Comparison of ENCODE assay signal across 8 mouse cellular contexts in genomic region chr11:83424681-83425080, GRCm38 (mm10). TPM values are rescaled to one million over a fixed set of nuclear protein-coding genes. Genes with fewer than 3 reads are reported as not detected.
DNase-seq lines count a peak whose midpoint lies in the region; ATAC-seq lines count a peak whose summit lies in the region.

No protein-coding gene starts in this region.

- H3K36me3 ChIP-seq in forebrain, embryonic 16.5 days (ENCODE audit: control insufficient read depth, insufficient read depth): no peaks in the 10 kb centered on the region
- H3K36me3 ChIP-seq in intestine, embryonic 15.5 days: no peaks in the 10 kb centered on the region
- H3K36me3 ChIP-seq in liver, embryonic 11.5 days (ENCODE audit: control insufficient read depth, insufficient read depth, low read length): no peaks in the 10 kb centered on the region

- DNase-seq in ovary, postnatal 14 days (ENCODE audit: low spot score): peak; percentile 69
- no peak for DNase-seq in ovary, postnatal 10 days (ENCODE audit: low spot score)
- peak; percentile 65 for DNase-seq in cerebellum, adult 11-12 months
- peak; percentile 74 for DNase-seq in liver, embryonic 11.5 days (ENCODE audit: low spot score)
- peak; percentile 84 for DNase-seq in neural tube, embryonic 10.5 days (ENCODE audit: extremely low spot score, low spot score)
- peak; percentile 49 for DNase-seq in testis, postnatal 14 days (ENCODE audit: low spot score)

- peak; percentile 81 for ATAC-seq in forebrain, embryonic 16.5 days
- ATAC-seq in intestine, embryonic 15.5 days: 0 out of 2 replicates have a peak, but pooled peaks have one; percentile 19
- ATAC-seq in liver, embryonic 11.5 days (replicated peaks; ENCODE audit: low FRiP score): 0 out of 2 replicates have a peak, but pooled peaks have one; percentile 30

- no peak overlapping the region for H3K4me3 ChIP-seq in forebrain, embryonic 16.5 days (replicated peaks; ENCODE audit: low read length)
- H3K4me3 ChIP-seq in intestine, embryonic 15.5 days (replicated peaks): no peak overlapping the region
- no peak overlapping the region for H3K4me3 ChIP-seq in liver, embryonic 11.5 days (ENCODE audit: low read depth, low read length)

- no peak overlapping the region for H3K9ac ChIP-seq in forebrain, embryonic 16.5 days (replicated peaks; ENCODE audit: low read depth, low read length)
- H3K9ac ChIP-seq in intestine, embryonic 15.5 days: no peak overlapping the region
- no peak overlapping the region for H3K9ac ChIP-seq in liver, embryonic 11.5 days (ENCODE audit: low read depth, low read length)

- no peak overlapping the region for H3K4me2 ChIP-seq in forebrain, embryonic 16.5 days (ENCODE audit: low read length)
- no peak overlapping the region for H3K4me2 ChIP-seq in intestine, embryonic 15.5 days (replicated peaks)
- no peak overlapping the region for H3K4me2 ChIP-seq in liver, embryonic 11.5 days

- no peaks in the 10 kb centered on the region for H3K4me1 ChIP-seq in forebrain, embryonic 16.5 days (replicated peaks; ENCODE audit: control insufficient read depth, insufficient read depth, low read length)
- no peaks in the 10 kb centered on the region for H3K4me1 ChIP-seq in intestine, embryonic 15.5 days (replicated peaks)
- no peaks in the 10 kb centered on the region; the same call in 1 of the 2 replicates for H3K4me1 ChIP-seq in liver, embryonic 11.5 days (replicated peaks; ENCODE audit: control insufficient read depth, insufficient read depth, low read length)

- peaks cover 8% of the 10 kb centered on the region for H3K27me3 ChIP-seq in forebrain, embryonic 16.5 days (replicated peaks; ENCODE audit: control insufficient read depth, insufficient read depth, low read length)
- H3K27me3 ChIP-seq in intestine, embryonic 15.5 days (replicated peaks): peaks cover 33% of the 10 kb centered on the region
- peaks cover 40% of the 10 kb centered on the region for H3K27me3 ChIP-seq in liver, embryonic 11.5 days (replicated peaks; ENCODE audit: control insufficient read depth, insufficient read depth, low read length)

- no peaks in the 10 kb centered on the region for H3K9me3 ChIP-seq in forebrain, embryonic 16.5 days (ENCODE audit: control insufficient read depth, low read length)
- no peaks in the 10 kb centered on the region for H3K9me3 ChIP-seq in intestine, embryonic 15.5 days
- no peaks in the 10 kb centered on the region for H3K9me3 ChIP-seq in liver, embryonic 11.5 days (ENCODE audit: control insufficient read depth, low read length)

- 4% methylated on average over 8 of the region's 8 CpGs for WGBS in forebrain, embryonic 16.5 days
- 9% methylated on average over 8 of the region's 8 CpGs for WGBS in intestine, embryonic 15.5 days
- 9% methylated on average over 8 of the region's 8 CpGs for WGBS in liver, embryonic 11.5 days

- H3K27ac ChIP-seq in forebrain, embryonic 16.5 days (ENCODE audit: low read length): no peak overlapping the region
- no peak overlapping the region for H3K27ac ChIP-seq in intestine, embryonic 15.5 days
- H3K27ac ChIP-seq in liver, embryonic 11.5 days (ENCODE audit: low read depth, low read length): no peak overlapping the region

RNA-seq across cellular contexts. Expression of gene Gas2l2, which starts 4.6 kb away (rescaled TPM):
- polyA plus RNA-seq in forebrain, embryonic 16.5 days (2015; fragmentation: Nextera tagmentation; extraction: Ambion mirVana): 0.39 and 0.81 TPM in 2 replicates
- 0.13 TPM in 1 of 2 replicates, not detected in the other for polyA plus RNA-seq in intestine, embryonic 15.5 days (2015; fragmentation: Nextera tagmentation; extraction: Ambion mirVana)
- not detected in 2 replicates for polyA plus RNA-seq in liver, embryonic 11.5 days (2014; fragmentation: Nextera tagmentation; extraction: Ambion mirVana)

RNA-seq across cellular contexts. Expression of gene 1700020L24Rik, which starts 12.8 kb away (rescaled TPM):
- 0.26 and 1.0 TPM in 2 replicates for polyA plus RNA-seq in forebrain, embryonic 16.5 days (2015; fragmentation: Nextera tagmentation; extraction: Ambion mirVana)
- 0.76 and 0.87 TPM in 2 replicates for polyA plus RNA-seq in intestine, embryonic 15.5 days (2015; fragmentation: Nextera tagmentation; extraction: Ambion mirVana)
- 0.49 and 0.82 TPM in 2 replicates for polyA plus RNA-seq in liver, embryonic 11.5 days (2014; fragmentation: Nextera tagmentation; extraction: Ambion mirVana)

RNA-seq across cellular contexts. Expression of gene Rasl10b, which starts 15.7 kb away (rescaled TPM):
- polyA plus RNA-seq in forebrain, embryonic 16.5 days (2015; fragmentation: Nextera tagmentation; extraction: Ambion mirVana): 24.7 and 31.4 TPM in 2 replicates
- polyA plus RNA-seq in intestine, embryonic 15.5 days (2015; fragmentation: Nextera tagmentation; extraction: Ambion mirVana): 2.3 and 2.6 TPM in 2 replicates
- 0.40 and 1.5 TPM in 2 replicates for polyA plus RNA-seq in liver, embryonic 11.5 days (2014; fragmentation: Nextera tagmentation; extraction: Ambion mirVana)

RNA-seq across cellular contexts. Expression of gene Mmp28, which starts 38.2 kb away (rescaled TPM):
- polyA plus RNA-seq in forebrain, embryonic 16.5 days (2015; fragmentation: Nextera tagmentation; extraction: Ambion mirVana): 1.8 and 1.9 TPM in 2 replicates
- polyA plus RNA-seq in intestine, embryonic 15.5 days (2015; fragmentation: Nextera tagmentation; extraction: Ambion mirVana): 1.4 and 1.5 TPM in 2 replicates
- polyA plus RNA-seq in liver, embryonic 11.5 days (2014; fragmentation: Nextera tagmentation; extraction: Ambion mirVana): 0.71 and 0.88 TPM in 2 replicates

RNA-seq across cellular contexts. Expression of gene Taf15, which starts 48.2 kb away (rescaled TPM):
- polyA plus RNA-seq in forebrain, embryonic 16.5 days (2015; fragmentation: Nextera tagmentation; extraction: Ambion mirVana): 8.8 and 17.1 TPM in 2 replicates
- polyA plus RNA-seq in intestine, embryonic 15.5 days (2015; fragmentation: Nextera tagmentation; extraction: Ambion mirVana): 12.9 and 13.9 TPM in 2 replicates
- polyA plus RNA-seq in liver, embryonic 11.5 days (2014; fragmentation: Nextera tagmentation; extraction: Ambion mirVana): 6.0 and 6.6 TPM in 2 replicates

Comparison
In these comparisons a context has a peak if more than half of its experiments do, and no peak if none do; other contexts are left out.
1. ATAC-seq: peak in every context shown above with its lines; median percentile 81 in forebrain, embryonic 16.5 days; 30 in liver, embryonic 11.5 days; 19 in intestine, embryonic 15.5 days.